Mouse (Mus musculus): ENCODE data around the gene Ccdc24. TPM values are rescaled to one million over a fixed set of nuclear protein-coding genes. Genes with fewer than 3 reads are reported as not detected.
A peak's percentile ranks its signal among the peaks of the same experiment; 100 is the strongest.

Ccdc24 gene
- total and polyA plus RNA-seq, 2 experiments from 2014 or later = 0.94 to 7.7 TPM

DNA sequence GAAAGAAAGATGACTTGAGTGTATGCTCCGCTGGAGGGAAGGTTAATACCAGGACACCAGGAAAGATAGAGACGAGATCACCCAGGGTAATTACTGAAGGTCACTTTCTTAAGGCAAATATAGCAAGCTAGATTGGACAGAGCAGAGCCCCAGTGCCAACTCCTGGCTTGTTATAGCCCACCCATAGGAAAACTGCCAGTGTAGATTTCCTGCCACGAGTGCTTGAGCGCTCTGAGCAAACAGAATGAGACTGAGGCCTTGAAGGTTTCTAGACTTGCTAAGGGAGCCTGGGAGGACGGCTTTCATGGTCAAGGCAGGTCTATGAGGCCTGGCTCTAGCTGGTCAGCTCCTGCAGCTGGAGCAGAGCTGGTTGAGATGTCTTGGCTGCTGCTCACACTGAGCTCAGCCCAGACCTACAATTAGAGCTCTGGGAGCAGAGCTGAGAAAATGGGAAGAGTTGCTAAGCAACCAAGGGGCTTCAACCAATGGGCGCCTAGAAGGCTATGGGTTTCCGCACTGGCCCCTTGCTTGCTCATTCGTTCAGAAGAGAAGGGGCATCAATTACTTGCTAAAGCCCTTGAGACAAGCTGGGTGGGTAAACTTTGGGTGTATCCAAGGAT lies 36.6 kb upstream of the Ccdc24 start:
- H3K27me3 ChIP-seq (ENCODE audit: insufficient read depth, low read length) = no peaks in the 10 kb centered on the region
- peak overlapping the region; percentile 37 for H3K9ac ChIP-seq
- peak overlapping the region; percentile 86 for H3K27ac ChIP-seq (ENCODE audit: low read depth, low read length)
- peak overlapping the region; percentile 24 for H3K4me3 ChIP-seq (ENCODE audit: low read depth, low read length)
- 27% methylated on average over 8 of the region's 8 CpGs for WGBS
- H3K4me2 ChIP-seq (ENCODE audit: low read depth) = peak overlapping the region; percentile 47
- H3K9me3 ChIP-seq (ENCODE audit: low read length) = no peaks in the 10 kb centered on the region
- H3K36me3 ChIP-seq (ENCODE audit: insufficient read depth) = peaks cover 30% of the 10 kb centered on the region
- no peak for TF ChIP-seq CTCF (IDR thresholded peaks at IDR 0.05; ENCODE audit: low read depth)
- peak; percentile 95 for ATAC-seq
- DNase-seq = peak; percentile 76
- H3K4me1 ChIP-seq (ENCODE audit: insufficient read depth) = peaks cover 42% of the 10 kb centered on the region

DNA sequence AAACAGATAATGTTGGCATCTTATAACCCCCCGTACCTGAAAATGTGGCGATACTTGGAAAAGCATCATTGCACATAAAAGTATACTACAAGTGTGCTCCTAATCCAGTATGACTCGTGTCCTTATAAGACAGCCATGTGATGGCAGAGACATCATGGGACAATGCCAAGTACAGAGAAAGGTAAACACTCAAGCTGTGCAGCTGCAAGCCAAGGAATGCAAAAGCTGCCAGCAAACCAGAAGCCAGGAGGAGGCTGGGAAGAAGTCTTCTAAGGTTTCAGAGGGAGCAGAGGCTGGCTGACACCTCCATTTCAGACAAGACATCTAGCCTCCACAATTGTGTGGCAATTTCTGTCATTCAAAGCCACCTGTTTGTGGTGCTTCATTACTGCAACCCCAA lies 33.8 kb upstream of the Ccdc24 start:
- DNase-seq (no peak), ATAC-seq (no peak)
- TF ChIP-seq CTCF (IDR thresholded peaks at IDR 0.05; ENCODE audit: low read depth) = no peak
- Histone ChIP-seq H3K27ac (ENCODE audit: low read depth, low read length) (no peak overlapping the region), H3K4me3 (ENCODE audit: low read depth, low read length) (no peak overlapping the region), H3K27me3 (ENCODE audit: insufficient read depth, low read length) (no peaks in the 10 kb centered on the region), H3K36me3 (ENCODE audit: insufficient read depth) (peaks cover 44% of the 10 kb centered on the region), H3K4me1 (ENCODE audit: insufficient read depth) (peaks cover 28% of the 10 kb centered on the region), H3K4me2 (ENCODE audit: low read depth) (no peak overlapping the region), H3K9me3 (ENCODE audit: low read length) (no peaks in the 10 kb centered on the region), H3K9ac (no peak overlapping the region)
- WGBS = 83% methylated on average over 3 of the region's 3 CpGs

DNA sequence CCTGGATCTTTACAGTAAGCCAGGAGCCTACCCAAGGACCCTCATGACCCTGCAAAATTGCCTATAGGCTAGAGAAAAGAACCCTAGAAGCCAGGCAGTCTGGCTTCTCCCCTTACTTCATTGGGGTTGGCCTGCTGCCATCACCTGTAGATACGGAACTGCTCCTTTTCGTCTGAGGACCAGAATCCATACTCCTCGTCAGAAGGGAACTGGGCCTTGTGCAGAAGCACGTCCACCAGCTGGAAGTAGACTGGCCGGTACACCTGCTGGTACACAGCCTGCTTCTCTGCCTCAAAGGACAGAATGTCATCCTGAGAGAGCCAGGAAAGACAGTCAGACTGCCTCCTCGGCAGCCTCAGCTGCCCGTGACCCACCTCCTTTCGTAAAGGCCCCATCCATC lies 32.4 kb upstream of the Ccdc24 start:
- no peaks in the 10 kb centered on the region for H3K27me3 ChIP-seq (ENCODE audit: insufficient read depth, low read length)
- peaks cover 19% of the 10 kb centered on the region for H3K4me1 ChIP-seq (ENCODE audit: insufficient read depth)
- H3K4me3 ChIP-seq (ENCODE audit: low read depth, low read length) = no peak overlapping the region
- no peak for DNase-seq
- no peak overlapping the region for H3K4me2 ChIP-seq (ENCODE audit: low read depth)
- ATAC-seq = no peak
- H3K36me3 ChIP-seq (ENCODE audit: insufficient read depth) = peaks cover 56% of the 10 kb centered on the region
- no peak overlapping the region for H3K27ac ChIP-seq (ENCODE audit: low read depth, low read length)
- H3K9me3 ChIP-seq (ENCODE audit: low read length) = no peaks in the 10 kb centered on the region
- no peak for TF ChIP-seq CTCF (IDR thresholded peaks at IDR 0.05; ENCODE audit: low read depth)
- WGBS = 84% methylated on average over 8 of the region's 8 CpGs
- H3K9ac ChIP-seq = no peak overlapping the region

DNA sequence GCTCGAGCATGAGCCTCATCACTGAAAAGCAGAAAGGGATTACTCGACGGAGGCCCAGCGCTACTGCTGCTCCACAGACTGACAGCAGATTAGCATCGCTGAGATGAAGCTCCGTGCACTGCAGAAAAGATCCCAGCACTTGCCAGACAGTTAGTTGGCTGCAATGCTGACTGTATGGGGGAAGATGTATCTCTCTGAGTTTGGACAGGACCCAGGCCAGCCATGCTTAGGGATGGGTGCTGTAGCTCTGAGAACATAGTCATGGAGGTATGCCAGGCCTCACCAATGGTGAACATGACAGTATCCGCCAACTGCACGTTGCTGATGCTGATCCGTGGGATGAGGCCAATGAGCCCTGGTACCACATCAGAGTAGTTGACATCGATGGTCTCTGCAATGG lies 31.7 kb upstream of the Ccdc24 start:
- peaks cover 63% of the 10 kb centered on the region for H3K36me3 ChIP-seq (ENCODE audit: insufficient read depth)
- 73% methylated on average over 10 of the region's 10 CpGs for WGBS
- no peak overlapping the region for H3K4me3 ChIP-seq (ENCODE audit: low read depth, low read length)
- H3K9ac ChIP-seq = no peak overlapping the region
- no peak overlapping the region for H3K4me2 ChIP-seq (ENCODE audit: low read depth)
- TF ChIP-seq CTCF (IDR thresholded peaks at IDR 0.05; ENCODE audit: low read depth) = no peak
- ATAC-seq = peak; percentile 65
- no peaks in the 10 kb centered on the region for H3K9me3 ChIP-seq (ENCODE audit: low read length)
- DNase-seq = no peak
- H3K27me3 ChIP-seq (ENCODE audit: insufficient read depth, low read length) = no peaks in the 10 kb centered on the region
- H3K27ac ChIP-seq (ENCODE audit: low read depth, low read length) = no peak overlapping the region
- H3K4me1 ChIP-seq (ENCODE audit: insufficient read depth) = peaks cover 15% of the 10 kb centered on the region

DNA sequence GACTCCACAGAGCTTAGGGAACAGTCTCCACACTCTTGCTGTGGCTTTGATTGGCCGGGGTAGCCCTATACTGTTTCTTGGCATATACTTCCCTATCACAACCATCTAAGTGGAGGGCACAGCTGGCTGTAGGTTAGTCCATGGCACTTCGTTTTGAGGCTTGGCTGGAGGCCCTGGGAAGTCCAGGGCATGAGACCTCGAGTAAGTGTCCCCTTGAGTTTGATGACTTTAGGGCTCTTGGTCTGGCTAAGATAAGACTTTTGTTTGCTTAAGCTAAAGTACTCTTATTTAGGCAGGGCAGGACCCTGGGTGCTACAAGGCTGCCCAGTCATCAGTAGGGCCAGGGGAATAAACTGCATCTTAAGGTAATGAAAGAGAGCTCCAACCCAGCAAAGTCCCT lies 25.8 kb upstream of the Ccdc24 start:
- no peak overlapping the region for H3K9ac ChIP-seq
- H3K27me3 ChIP-seq (ENCODE audit: insufficient read depth, low read length) = no peaks in the 10 kb centered on the region
- DNase-seq (no peak), ATAC-seq (no peak)
- H3K4me2 ChIP-seq (ENCODE audit: low read depth) = no peak overlapping the region
- no peak overlapping the region for H3K4me3 ChIP-seq (ENCODE audit: low read depth, low read length)
- H3K27ac ChIP-seq (ENCODE audit: low read depth, low read length) = no peak overlapping the region
- H3K36me3 ChIP-seq (ENCODE audit: insufficient read depth) = peaks cover 91% of the 10 kb centered on the region
- no peak for TF ChIP-seq CTCF (IDR thresholded peaks at IDR 0.05; ENCODE audit: low read depth)
- no peaks in the 10 kb centered on the region for H3K4me1 ChIP-seq (ENCODE audit: insufficient read depth)
- H3K9me3 ChIP-seq (ENCODE audit: low read length) = no peaks in the 10 kb centered on the region
- 90% methylated on average over 3 of the region's 3 CpGs for WGBS

DNA sequence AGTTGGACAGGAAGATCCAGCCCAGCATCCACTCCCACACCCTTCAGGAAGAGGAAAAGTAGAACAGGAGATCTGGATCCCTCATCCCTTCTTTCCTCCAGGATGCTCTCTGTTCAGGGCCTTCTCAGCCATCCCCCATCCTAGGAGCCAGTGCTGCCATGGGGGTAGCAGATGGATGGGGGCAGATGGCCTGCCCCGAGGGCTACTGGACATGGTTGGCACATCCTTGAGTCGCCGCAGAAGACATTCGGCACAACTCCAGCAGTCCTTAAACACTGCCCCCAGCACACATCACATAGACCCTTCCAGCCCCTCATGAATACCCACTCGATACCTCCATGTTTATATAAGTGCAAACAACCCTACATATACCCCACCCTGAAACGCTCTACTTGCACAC lies 23.7 kb upstream of the Ccdc24 start:
- ATAC-seq = no peak
- peaks cover 70% of the 10 kb centered on the region for H3K36me3 ChIP-seq (ENCODE audit: insufficient read depth)
- H3K9me3 ChIP-seq (ENCODE audit: low read length) = no peaks in the 10 kb centered on the region
- no peak overlapping the region for H3K4me3 ChIP-seq (ENCODE audit: low read depth, low read length)
- H3K27me3 ChIP-seq (ENCODE audit: insufficient read depth, low read length) = no peaks in the 10 kb centered on the region
- no peak for TF ChIP-seq CTCF (IDR thresholded peaks at IDR 0.05; ENCODE audit: low read depth)
- 0 out of 2 replicates have a peak, but pooled peaks cover 5% of the 10 kb centered on the region for H3K4me1 ChIP-seq (ENCODE audit: insufficient read depth)
- H3K9ac ChIP-seq = no peak overlapping the region
- 98% methylated on average over 6 of the region's 6 CpGs for WGBS
- H3K27ac ChIP-seq (ENCODE audit: low read depth, low read length) = no peak overlapping the region
- no peak for DNase-seq
- H3K4me2 ChIP-seq (ENCODE audit: low read depth) = no peak overlapping the region

DNA sequence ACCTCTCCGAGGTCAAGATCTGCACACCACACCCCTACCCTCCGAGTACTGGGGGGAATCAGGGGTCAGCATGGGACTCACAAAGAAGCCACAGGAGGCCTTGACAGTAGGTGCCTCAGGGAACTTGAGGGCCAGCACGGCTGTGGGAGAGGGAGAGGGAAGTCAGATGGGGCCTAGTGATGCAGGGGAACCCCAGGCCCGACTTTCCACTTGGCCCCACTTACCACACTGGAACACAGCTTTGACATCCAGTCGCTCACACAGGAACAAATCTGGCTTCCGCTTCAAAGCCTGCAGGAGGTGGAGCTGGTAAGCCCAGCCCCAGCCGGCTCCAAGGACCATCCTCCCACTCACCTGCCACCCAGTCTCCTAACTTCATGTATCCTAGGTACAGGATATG lies 23.0 kb upstream of the Ccdc24 start:
- no peak for ATAC-seq
- WGBS = 84% methylated on average over 7 of the region's 7 CpGs
- no peak for TF ChIP-seq CTCF (IDR thresholded peaks at IDR 0.05; ENCODE audit: low read depth)
- no peak for DNase-seq
- Histone ChIP-seq H3K27me3 (ENCODE audit: insufficient read depth, low read length) (no peaks in the 10 kb centered on the region), H3K4me3 (ENCODE audit: low read depth, low read length) (no peak overlapping the region), H3K4me2 (ENCODE audit: low read depth) (no peak overlapping the region), H3K36me3 (ENCODE audit: insufficient read depth) (peaks cover 64% of the 10 kb centered on the region), H3K9ac (no peak overlapping the region), H3K4me1 (ENCODE audit: insufficient read depth) (0 out of 2 replicates have a peak, but pooled peaks cover 6% of the 10 kb centered on the region), H3K27ac (ENCODE audit: low read depth, low read length) (no peak overlapping the region), H3K9me3 (ENCODE audit: low read length) (no peaks in the 10 kb centered on the region)
